Mouse (Mus musculus) frontal cortex, postnatal 36 days (tissue): Measurements from ENCODE around the gene Alg12.
A peak's percentile ranks its signal among the peaks of the same experiment; 100 is the strongest.

Experiments
- DNase-seq, 2 experiments: peaks; one replicate each; pipeline ENCODE4 v3.0.0; 2022; ENCODE audit warnings: low spot score in 2 of 2

Gene Alg12

GRCm38 (mm10) chr15:88819026-88819905 is at the start of gene Alg12, which contains the start of gene Creld2:
Gene Alg12 (minus strand): TSS chr15:88819318.
Gene Creld2 (plus strand): TSS chr15:88819646.
- peak; percentile 100 for DNase-seq

GRCm38 (mm10) chr15:88868024-88868742 is 49.1 kb upstream of the Alg12 start:
- no peak for DNase-seq

GRCm38 (mm10) chr15:88867368-88868023 is 48.4 kb upstream of the Alg12 start:
- no peak for DNase-seq

- DNase-seq = no peak
These were observed 47.8 kb upstream of the Alg12 start for GRCm38 (mm10) chr15:88866934-88867356.

- DNase-seq = no peak
These were observed 47.0 kb upstream of the Alg12 start for GRCm38 (mm10) chr15:88865888-88866695.

GRCm38 (mm10) chr15:88865061-88865460 is 45.9 kb upstream of the Alg12 start:
- no peak for DNase-seq

- no peak for DNase-seq
These were observed 45.3 kb upstream of the Alg12 start for GRCm38 (mm10) chr15:88864270-88865030.

GRCm38 (mm10) chr15:88863695-88864231 is 44.6 kb upstream of the Alg12 start:
- peak; percentile 83 to 91 for DNase-seq

GRCm38 (mm10) chr15:88862881-88863694 is 44.0 kb upstream of the Alg12 start:
- DNase-seq = peak; percentile 63 to 67

- peak; percentile 96 to 97 for DNase-seq
These were observed 42.9 kb upstream of the Alg12 start, which contains the start of gene Pim3 for GRCm38 (mm10) chr15:88861772-88862622. Gene Pim3 (plus strand): TSS chr15:88862186.

- DNase-seq = no peak
These were observed 41.7 kb upstream of the Alg12 start for GRCm38 (mm10) chr15:88860781-88861180.

- no peak for DNase-seq
These were observed 40.3 kb upstream of the Alg12 start for GRCm38 (mm10) chr15:88859206-88859970.

- no peak for DNase-seq
These were observed 39.6 kb upstream of the Alg12 start for GRCm38 (mm10) chr15:88858707-88859106.

- no peak for DNase-seq
These were observed 39.0 kb upstream of the Alg12 start for GRCm38 (mm10) chr15:88858141-88858541.

GRCm38 (mm10) chr15:88857361-88857760 is 38.2 kb upstream of the Alg12 start:
- no peak for DNase-seq

- no peak for DNase-seq
These were observed 37.5 kb upstream of the Alg12 start for GRCm38 (mm10) chr15:88856613-88857012.

- no peak for DNase-seq
These were observed 36.8 kb upstream of the Alg12 start for GRCm38 (mm10) chr15:88855896-88856417.
